Mouse (Mus musculus) forebrain, embryonic 11.5 days (tissue): Measurements from ENCODE around the gene Gsg1l. TPM values are rescaled to one million over a fixed set of nuclear protein-coding genes. Genes with fewer than 3 reads are reported as not detected.

Experiments used
- ATAC-seq: fragments of 200-750 bp; cut with Nextera tagmentation; replicated peaks from 2 replicates; pipeline ENCODE4 v1.8.0; 2017; ENCODE audit warnings: moderate TSS enrichment; ENCODE audit not compliant: low FRiP score
- DNase-seq: peaks from one replicate; pipeline ENCODE4 v3.0.0-alpha.2; 2017; ENCODE audit warnings: low spot score
- H3K27ac ChIP-seq: fragments of 300-500 bp; sonication (generic); 2 replicates; pipeline ENCODE4 v1.5.1; 2014; ENCODE audit warnings: low read depth, low read length
- H3K27me3 ChIP-seq: fragments of 300-500 bp; sonication (generic); 2 replicates; pipeline ENCODE4 v1.6.1; 2014; ENCODE audit warnings: mild to moderate bottlenecking, low read length, mixed read lengths; ENCODE audit not compliant: control insufficient read depth, insufficient read depth
- H3K36me3 ChIP-seq: fragments of 300-500 bp; sonication (generic); 2 replicates; pipeline ENCODE4 v1.6.1; 2014; ENCODE audit warnings: mild to moderate bottlenecking, low read length, moderate library complexity, mixed read lengths; ENCODE audit not compliant: control insufficient read depth, insufficient read depth
- H3K4me1 ChIP-seq: fragments of 300-500 bp; sonication (generic); replicated peaks from 2 replicates; pipeline ENCODE4 v1.6.1; 2014; ENCODE audit warnings: low read length, mixed read lengths; ENCODE audit not compliant: control insufficient read depth, insufficient read depth
- H3K4me2 ChIP-seq: fragments of 300-500 bp; sonication (generic); 2 replicates; pipeline ENCODE4 v1.6.1; 2014; ENCODE audit warnings: low read depth, mild to moderate bottlenecking, low read length, moderate library complexity, mixed read lengths; ENCODE audit not compliant: severe bottlenecking
- H3K4me3 ChIP-seq: fragments of 300-500 bp; sonication (generic); 2 replicates; pipeline ENCODE4 v1.5.1; 2014; ENCODE audit warnings: low read depth, low read length
- H3K9ac ChIP-seq: fragments of 300-500 bp; sonication (generic); 2 replicates; pipeline ENCODE4 v1.6.1; 2014; ENCODE audit warnings: low read length
- H3K9me3 ChIP-seq: fragments of 300-500 bp; sonication (generic); 2 replicates; pipeline ENCODE4 v1.6.1; 2016; ENCODE audit warnings: low read length, mixed read lengths; ENCODE audit not compliant: control insufficient read depth
- WGBS: fragments of 180-500 bp; shearing (Covaris S2); extraction: QIAGEN DNeasy Blood & Tissue Kit; methylation state at CpG from one replicate; pipeline ENCODE4 v1.1.7; 2014; 5-methylcytosine and 5-hydroxymethylcytosine counted together
- polyA plus RNA-seq: library from polyadenylated mRNA; unstranded; fragments of >200 nt; fragmentation: Nextera tagmentation; extraction: Ambion mirVana; gene quantifications from 2 replicates; pipeline ENCODE4 v1.2.1, GENCODE M21; 2014

The Gsg1l gene
- polyA plus RNA-seq, 1 experiment from 2014 or later, result 0.72 TPM

GRCm38 (mm10) chr7:126045077-126045476 lies 37.1 kb downstream of the Gsg1l start:
- ATAC-seq (no peak), DNase-seq (no peak)
- Histone ChIP-seq H3K4me1 (no peaks in the 10 kb centered on the region), H3K27ac (no peak overlapping the region), H3K4me2 (no peak overlapping the region), H3K9ac (no peak overlapping the region), H3K9me3 (no peaks in the 10 kb centered on the region), H3K4me3 (no peak overlapping the region), H3K36me3 (no peaks in the 10 kb centered on the region), H3K27me3 (no peaks in the 10 kb centered on the region)
- 93% methylated on average over 6 of the region's 6 CpGs for WGBS

- no peak for ATAC-seq
- DNase-seq, result no peak
- H3K9ac ChIP-seq, result no peak overlapping the region
- peaks cover 4% of the 10 kb centered on the region; the same call in 1 of the 2 replicates for H3K4me1 ChIP-seq
- H3K4me2 ChIP-seq, result no peak overlapping the region
- no peaks in the 10 kb centered on the region for H3K9me3 ChIP-seq
- H3K36me3 ChIP-seq, result no peaks in the 10 kb centered on the region
- no peak overlapping the region for H3K27ac ChIP-seq
- H3K27me3 ChIP-seq, result no peaks in the 10 kb centered on the region
- no peak overlapping the region for H3K4me3 ChIP-seq
- WGBS, result 55% methylated on average over 3 of the region's 3 CpGs
Measured at GRCm38 (mm10) chr7:126042306-126042705, 39.9 kb downstream of the Gsg1l start.

- Histone ChIP-seq H3K27me3 (no peaks in the 10 kb centered on the region), H3K4me3 (no peak overlapping the region), H3K9ac (no peak overlapping the region), H3K36me3 (no peaks in the 10 kb centered on the region), H3K9me3 (no peaks in the 10 kb centered on the region), H3K4me1 (peaks cover 4% of the 10 kb centered on the region; the same call in 1 of the 2 replicates), H3K4me2 (no peak overlapping the region), H3K27ac (no peak overlapping the region)
- 80% methylated on average over 18 of the region's 18 CpGs for WGBS
- ATAC-seq (no peak), DNase-seq (no peak)
Measured at GRCm38 (mm10) chr7:126040794-126041526, 41.3 kb downstream of the Gsg1l start.

GRCm38 (mm10) chr7:126039847-126040246 lies 42.4 kb downstream of the Gsg1l start:
- Histone ChIP-seq H3K9ac (no peak overlapping the region), H3K4me2 (no peak overlapping the region), H3K36me3 (no peaks in the 10 kb centered on the region), H3K4me1 (peaks cover 4% of the 10 kb centered on the region; the same call in 1 of the 2 replicates), H3K9me3 (no peaks in the 10 kb centered on the region), H3K27me3 (no peaks in the 10 kb centered on the region), H3K4me3 (no peak overlapping the region), H3K27ac (no peak overlapping the region)
- DNase-seq (no peak), ATAC-seq (no peak)
- WGBS, result 90% methylated on average over 5 of the region's 5 CpGs

- H3K4me3 ChIP-seq, result no peak overlapping the region
- H3K4me1 ChIP-seq, result peaks cover 4% of the 10 kb centered on the region; the same call in 1 of the 2 replicates
- no peak overlapping the region for H3K4me2 ChIP-seq
- no peaks in the 10 kb centered on the region for H3K36me3 ChIP-seq
- H3K27ac ChIP-seq, result 0 out of 2 replicates have a peak overlapping the region, but pooled peaks have one; percentile 12
- no peaks in the 10 kb centered on the region for H3K27me3 ChIP-seq
- H3K9me3 ChIP-seq, result no peaks in the 10 kb centered on the region
- no peak overlapping the region for H3K9ac ChIP-seq
- DNase-seq (no peak), ATAC-seq (no peak)
- 89% methylated on average over 5 of the region's 5 CpGs for WGBS
Measured at GRCm38 (mm10) chr7:126039247-126039835, 42.9 kb downstream of the Gsg1l start.

GRCm38 (mm10) chr7:126038366-126039246 lies 43.6 kb downstream of the Gsg1l start:
- no peaks in the 10 kb centered on the region for H3K27me3 ChIP-seq
- H3K36me3 ChIP-seq, result no peaks in the 10 kb centered on the region
- no peak for ATAC-seq
- H3K9ac ChIP-seq, result no peak overlapping the region; the same call in 1 of the 2 replicates
- H3K4me2 ChIP-seq, result no peak overlapping the region
- no peak overlapping the region for H3K4me3 ChIP-seq
- H3K27ac ChIP-seq, result 0 out of 2 replicates have a peak overlapping the region, but pooled peaks have one; percentile 12
- DNase-seq, result no peak
- no peaks in the 10 kb centered on the region for H3K9me3 ChIP-seq
- peaks cover 4% of the 10 kb centered on the region; the same call in 1 of the 2 replicates for H3K4me1 ChIP-seq
- 49% methylated on average over 25 of the region's 25 CpGs for WGBS

- WGBS, result 83% methylated on average over 3 of the region's 3 CpGs
- Histone ChIP-seq H3K27me3 (no peaks in the 10 kb centered on the region), H3K4me1 (peaks cover 4% of the 10 kb centered on the region; the same call in 1 of the 2 replicates), H3K9me3 (no peaks in the 10 kb centered on the region), H3K4me3 (no peak overlapping the region), H3K9ac (no peak overlapping the region), H3K27ac (no peak overlapping the region), H3K4me2 (no peak overlapping the region), H3K36me3 (no peaks in the 10 kb centered on the region)
- ATAC-seq (no peak), DNase-seq (no peak)
Measured at GRCm38 (mm10) chr7:126035332-126035731, 46.9 kb downstream of the Gsg1l start.

GRCm38 (mm10) chr7:126032776-126033209 lies 49.4 kb downstream of the Gsg1l start:
- DNase-seq, result no peak
- no peak overlapping the region for H3K9ac ChIP-seq
- no peak overlapping the region for H3K4me2 ChIP-seq
- no peaks in the 10 kb centered on the region for H3K36me3 ChIP-seq
- H3K4me3 ChIP-seq, result no peak overlapping the region
- no peak for ATAC-seq
- no peaks in the 10 kb centered on the region for H3K27me3 ChIP-seq
- WGBS, result 84% methylated on average over 5 of the region's 5 CpGs
- no peaks in the 10 kb centered on the region for H3K9me3 ChIP-seq
- no peak overlapping the region for H3K27ac ChIP-seq
- no peaks in the 10 kb centered on the region for H3K4me1 ChIP-seq
